Mouse (Mus musculus): Measurements from ENCODE around the gene Vrk2. TPM values are rescaled to one million over a fixed set of nuclear protein-coding genes. Genes with fewer than 3 reads are reported as not detected.

Gene Vrk2
- polyA plus RNA-seq, 1 experiment, result 1.0 TPM

DNA sequence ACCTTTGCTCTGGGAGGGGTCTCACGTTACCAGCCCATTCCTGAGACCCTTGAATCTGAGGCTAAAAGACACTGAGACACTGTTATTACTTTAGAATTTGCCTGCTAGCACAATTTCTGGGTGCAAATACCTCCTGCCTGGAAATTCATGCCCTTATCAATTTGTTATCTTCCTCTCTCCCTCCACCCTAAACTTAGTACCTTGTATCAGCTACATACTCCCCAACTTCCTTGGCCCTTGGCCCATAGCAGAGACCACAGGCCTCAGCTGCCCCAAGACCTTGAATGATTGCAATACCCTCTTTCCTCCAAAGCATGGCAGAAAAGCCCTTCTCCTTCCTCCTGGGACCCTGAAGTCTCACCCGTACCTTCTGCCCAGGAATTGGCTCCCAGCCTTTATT lies 142.6 kb downstream of the Vrk2 start:
- no peaks in the 10 kb centered on the region for H3K27me3 ChIP-seq (ENCODE audit: control insufficient read depth, insufficient read depth, low read length)
- peaks cover 3% of the 10 kb centered on the region; the same call in 1 of the 2 replicates for H3K4me1 ChIP-seq (ENCODE audit: control insufficient read depth, insufficient read depth, insufficient read length, low read length)
- 82% methylated on average over 2 of the region's 2 CpGs for WGBS
- H3K4me3 ChIP-seq (ENCODE audit: low read depth, low read length), result no peak overlapping the region
- H3K36me3 ChIP-seq (ENCODE audit: control insufficient read depth, insufficient read depth, low read length), result no peaks in the 10 kb centered on the region
- no peak for TF ChIP-seq CTCF (IDR thresholded peaks at IDR 0.05; ENCODE audit: extremely low read depth, insufficient read length, insufficient replicate concordance, low read depth, low read length)
- TF ChIP-seq POLR2A (IDR thresholded peaks at IDR 0.05; ENCODE audit: low read depth, low read length), result no peak
- H3K27ac ChIP-seq (ENCODE audit: insufficient read depth, low read depth, low read length), result no peak overlapping the region

GRCm38 (mm10) chr11:26450636-26451035 lies 143.2 kb downstream of the Vrk2 start:
- no peak overlapping the region for H3K4me3 ChIP-seq (ENCODE audit: low read depth, low read length)
- 98% methylated on average over 1 of the region's 1 CpGs for WGBS
- TF ChIP-seq POLR2A (IDR thresholded peaks at IDR 0.05; ENCODE audit: low read depth, low read length) (no peak), CTCF (IDR thresholded peaks at IDR 0.05; ENCODE audit: extremely low read depth, insufficient read length, insufficient replicate concordance, low read depth, low read length) (no peak)

DNA sequence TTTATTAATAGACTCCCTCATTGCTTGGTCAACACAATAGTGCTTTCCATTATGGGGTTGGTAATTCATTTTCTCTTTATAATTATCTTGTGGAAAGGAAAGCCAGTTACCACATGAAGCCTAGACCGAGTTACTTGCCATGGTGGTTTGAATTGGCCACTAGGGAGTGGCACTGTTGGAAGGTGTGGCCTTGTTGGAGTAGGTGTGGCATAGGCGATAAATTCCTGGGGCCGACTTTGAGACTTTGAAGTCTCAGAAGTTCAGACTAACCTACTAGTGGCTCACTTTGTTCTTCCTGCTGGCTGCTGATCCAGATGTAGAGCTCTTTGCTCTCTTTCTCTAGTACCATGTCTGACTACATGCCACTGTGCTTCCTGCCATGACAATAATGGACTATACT lies 144.0 kb downstream of the Vrk2 start:
- WGBS, result 40% methylated on average over 3 of the region's 3 CpGs
- TF ChIP-seq POLR2A (IDR thresholded peaks at IDR 0.05; ENCODE audit: low read depth, low read length) (no peak), CTCF (IDR thresholded peaks at IDR 0.05; ENCODE audit: extremely low read depth, insufficient read length, insufficient replicate concordance, low read depth, low read length) (no peak)
- H3K27ac ChIP-seq (ENCODE audit: insufficient read depth, low read depth, low read length), result no peak overlapping the region

More at GRCm38 (mm10) chr11:26450636-26451035, 143.2 kb downstream of the Vrk2 start:
- Histone ChIP-seq H3K4me1 (ENCODE audit: control insufficient read depth, insufficient read depth, insufficient read length, low read length) (peaks cover 3% of the 10 kb centered on the region; the same call in 1 of the 2 replicates), H3K36me3 (ENCODE audit: control insufficient read depth, insufficient read depth, low read length) (no peaks in the 10 kb centered on the region), H3K27me3 (ENCODE audit: control insufficient read depth, insufficient read depth, low read length) (no peaks in the 10 kb centered on the region), H3K27ac (ENCODE audit: insufficient read depth, low read depth, low read length) (no peak overlapping the region)

DNA sequence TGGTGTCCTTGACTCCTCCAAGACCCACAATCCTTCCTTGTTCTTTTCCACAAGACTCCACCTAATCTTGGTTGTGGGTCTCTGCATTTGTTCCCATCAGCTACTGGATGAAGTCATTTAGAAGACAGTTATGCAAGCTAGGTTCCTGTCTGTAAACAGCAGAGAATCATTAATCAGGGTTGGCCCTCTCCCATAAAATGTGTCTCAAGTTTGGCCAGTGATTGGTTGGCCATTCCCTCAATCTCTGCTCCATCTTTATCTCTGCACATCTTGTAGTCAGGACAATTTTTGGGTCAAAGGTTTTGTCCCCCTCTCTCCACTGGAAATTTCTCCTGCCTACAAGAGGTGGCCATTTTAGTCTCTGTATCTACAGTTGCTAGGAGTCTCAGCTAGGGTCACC lies 149.4 kb downstream of the Vrk2 start:
- Histone ChIP-seq H3K4me1 (ENCODE audit: control insufficient read depth, insufficient read depth, insufficient read length, low read length) (no peaks in the 10 kb centered on the region), H3K4me3 (ENCODE audit: low read depth, low read length) (no peak overlapping the region), H3K36me3 (ENCODE audit: control insufficient read depth, insufficient read depth, low read length) (no peaks in the 10 kb centered on the region), H3K27ac (ENCODE audit: insufficient read depth, low read depth, low read length) (no peak overlapping the region), H3K27me3 (ENCODE audit: control insufficient read depth, insufficient read depth, low read length) (no peaks in the 10 kb centered on the region)
- TF ChIP-seq POLR2A (IDR thresholded peaks at IDR 0.05; ENCODE audit: low read depth, low read length), result no peak

More for the DNA sequence above, 144.0 kb downstream of the Vrk2 start:
- H3K27me3 ChIP-seq (ENCODE audit: control insufficient read depth, insufficient read depth, low read length), result no peaks in the 10 kb centered on the region
- H3K4me1 ChIP-seq (ENCODE audit: control insufficient read depth, insufficient read depth, insufficient read length, low read length), result peaks cover 3% of the 10 kb centered on the region; the same call in 1 of the 2 replicates
- no peak overlapping the region for H3K4me3 ChIP-seq (ENCODE audit: low read depth, low read length)
- H3K36me3 ChIP-seq (ENCODE audit: control insufficient read depth, insufficient read depth, low read length), result no peaks in the 10 kb centered on the region

GRCm38 (mm10) chr11:26441121-26441520 lies 152.7 kb downstream of the Vrk2 start:
- H3K4me1 ChIP-seq (ENCODE audit: control insufficient read depth, insufficient read depth, insufficient read length, low read length), result no peaks in the 10 kb centered on the region
- 74% methylated on average over 1 of the region's 1 CpGs for WGBS
- TF ChIP-seq POLR2A (IDR thresholded peaks at IDR 0.05; ENCODE audit: low read depth, low read length), result no peak
- no peak for TF ChIP-seq CTCF (IDR thresholded peaks at IDR 0.05; ENCODE audit: extremely low read depth, insufficient read length, insufficient replicate concordance, low read depth, low read length)

GRCm38 (mm10) chr11:26437818-26438217 lies 156.0 kb downstream of the Vrk2 start:
- H3K36me3 ChIP-seq (ENCODE audit: control insufficient read depth, insufficient read depth, low read length), result peaks cover 4% of the 10 kb centered on the region; the same call in 1 of the 2 replicates
- H3K27me3 ChIP-seq (ENCODE audit: control insufficient read depth, insufficient read depth, low read length), result no peaks in the 10 kb centered on the region
- no peaks in the 10 kb centered on the region for H3K4me1 ChIP-seq (ENCODE audit: control insufficient read depth, insufficient read depth, insufficient read length, low read length)
- no peak overlapping the region for H3K27ac ChIP-seq (ENCODE audit: insufficient read depth, low read depth, low read length)
- H3K4me3 ChIP-seq (ENCODE audit: low read depth, low read length), result no peak overlapping the region
- TF ChIP-seq POLR2A (IDR thresholded peaks at IDR 0.05; ENCODE audit: low read depth, low read length), result no peak
- no peak for TF ChIP-seq CTCF (IDR thresholded peaks at IDR 0.05; ENCODE audit: extremely low read depth, insufficient read length, insufficient replicate concordance, low read depth, low read length)
- WGBS, result 90% methylated on average over 13 of the region's 13 CpGs

More at GRCm38 (mm10) chr11:26441121-26441520, 152.7 kb downstream of the Vrk2 start:
- Histone ChIP-seq H3K4me3 (ENCODE audit: low read depth, low read length) (no peak overlapping the region), H3K36me3 (ENCODE audit: control insufficient read depth, insufficient read depth, low read length) (peaks cover 4% of the 10 kb centered on the region; the same call in 1 of the 2 replicates), H3K27ac (ENCODE audit: insufficient read depth, low read depth, low read length) (no peak overlapping the region), H3K27me3 (ENCODE audit: control insufficient read depth, insufficient read depth, low read length) (no peaks in the 10 kb centered on the region)

- Histone ChIP-seq H3K4me1 (ENCODE audit: control insufficient read depth, insufficient read depth, insufficient read length, low read length) (no peaks in the 10 kb centered on the region), H3K36me3 (ENCODE audit: control insufficient read depth, insufficient read depth, low read length) (peaks cover 4% of the 10 kb centered on the region; the same call in 1 of the 2 replicates), H3K4me3 (ENCODE audit: low read depth, low read length) (no peak overlapping the region), H3K27ac (ENCODE audit: insufficient read depth, low read depth, low read length) (no peak overlapping the region), H3K27me3 (ENCODE audit: control insufficient read depth, insufficient read depth, low read length) (no peaks in the 10 kb centered on the region)
- no peak for TF ChIP-seq POLR2A (IDR thresholded peaks at IDR 0.05; ENCODE audit: low read depth, low read length)
- no peak for TF ChIP-seq CTCF (IDR thresholded peaks at IDR 0.05; ENCODE audit: extremely low read depth, insufficient read length, insufficient replicate concordance, low read depth, low read length)
Observed at GRCm38 (mm10) chr11:26434229-26434628, 159.6 kb downstream of the Vrk2 start.

All from small intestine, adult 2 months (tissue).